Mouse (Mus musculus): ENCODE results near the gene Pcdh9.

Pcdh9 gene

DNA sequence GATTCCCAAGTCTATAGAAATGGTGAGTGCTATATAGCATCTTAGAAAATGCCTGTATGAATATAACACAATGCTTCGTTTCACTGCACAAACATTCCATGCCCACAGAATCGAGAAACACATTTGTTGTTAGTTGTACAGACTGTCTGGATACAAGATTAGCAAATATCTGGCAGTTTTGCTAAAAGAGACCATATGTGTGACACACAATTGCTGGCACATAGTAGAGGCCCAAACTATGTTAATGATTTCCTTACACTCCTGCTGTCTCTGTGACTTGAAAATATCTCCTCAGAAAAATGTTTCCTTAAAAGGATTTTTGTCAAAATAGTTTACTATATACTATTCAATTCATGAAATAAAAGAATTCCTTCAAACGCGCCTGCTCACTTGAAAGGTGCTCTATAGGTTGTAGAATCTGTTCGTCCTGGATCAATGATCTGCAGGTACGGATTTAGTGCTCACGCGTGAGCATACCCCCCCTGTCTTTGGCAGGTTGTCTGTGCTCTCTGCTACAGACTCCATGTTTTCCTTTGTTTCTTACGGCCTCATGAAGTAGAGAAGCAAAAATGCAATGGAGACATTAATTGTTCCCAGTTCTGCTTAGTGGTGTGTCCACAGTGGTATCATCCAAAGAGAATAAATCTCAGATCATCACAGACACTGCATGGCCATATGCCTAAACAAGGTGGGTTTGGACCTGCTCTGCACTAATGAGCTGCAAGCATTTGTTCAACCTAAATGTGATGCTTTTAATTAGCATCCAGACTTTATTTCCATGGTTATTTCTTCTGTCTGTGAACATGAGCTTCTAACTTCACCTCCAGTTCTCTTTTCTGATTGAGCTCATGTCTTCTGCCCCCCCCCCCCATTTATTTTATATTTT, 707.6 kb downstream of the Pcdh9 start:
- DNase-seq (ENCODE audit: low spot score in 2 of 2) = no peak

DNA sequence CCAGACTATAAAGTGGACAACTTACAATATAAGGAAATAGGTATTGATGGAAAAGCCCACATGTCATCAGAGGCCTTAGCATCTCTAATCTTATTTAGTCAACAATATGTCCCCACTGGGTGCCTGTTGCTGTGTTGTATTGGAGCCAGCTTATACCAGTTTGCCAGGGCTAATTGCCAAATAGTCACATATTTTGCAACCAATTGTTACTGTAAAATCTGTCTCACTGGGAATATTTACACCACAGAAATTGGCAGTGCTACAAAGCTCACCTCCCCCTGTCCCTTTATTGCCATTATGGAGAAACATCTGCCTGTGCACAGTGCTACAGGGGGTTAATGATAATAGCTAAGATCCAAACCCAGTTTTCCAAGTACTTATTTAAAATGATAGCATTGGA, 721.3 kb downstream of the Pcdh9 start:
- no peak for DNase-seq (ENCODE audit: low spot score in 2 of 2)

DNA sequence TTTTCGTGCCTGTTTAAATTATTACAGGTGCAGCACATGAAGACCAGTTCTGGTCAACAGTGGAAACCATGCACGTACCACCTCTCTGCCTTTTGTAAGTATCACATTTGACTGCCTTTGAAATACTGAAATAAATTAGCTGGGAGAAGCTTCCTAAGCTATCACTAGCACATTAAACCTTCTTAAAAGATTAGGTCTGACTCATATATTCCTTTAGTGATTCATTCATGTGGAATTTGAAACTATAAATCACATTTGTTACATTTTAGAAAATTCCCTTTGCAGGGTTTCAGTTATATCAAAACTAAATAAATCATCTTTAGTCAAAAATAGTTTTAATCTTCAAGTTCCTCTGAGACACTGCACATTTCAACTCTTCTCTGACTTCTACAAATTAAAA, 722.1 kb downstream of the Pcdh9 start:
- DNase-seq (ENCODE audit: low spot score in 2 of 2) = no peak

DNA sequence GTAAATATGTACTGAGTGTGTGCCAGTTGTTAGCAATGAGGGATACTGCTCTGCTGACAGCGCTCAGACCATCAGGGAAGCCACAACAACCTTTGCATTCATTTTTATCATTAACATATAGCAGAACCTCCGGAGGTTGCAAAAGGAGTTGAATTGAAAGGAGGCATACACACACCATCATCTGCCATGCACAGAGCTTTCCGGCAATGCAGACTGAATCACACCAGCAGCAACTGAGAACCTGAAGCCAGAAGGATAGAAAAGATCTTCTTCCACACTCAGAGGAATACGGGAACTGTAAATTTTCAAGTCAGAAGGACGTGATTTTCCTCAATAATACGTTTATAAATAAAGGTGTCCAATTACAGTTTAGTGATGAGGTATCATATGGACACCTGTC, 747.1 kb downstream of the Pcdh9 start:
- DNase-seq (ENCODE audit: low spot score in 2 of 2) = no peak

DNA sequence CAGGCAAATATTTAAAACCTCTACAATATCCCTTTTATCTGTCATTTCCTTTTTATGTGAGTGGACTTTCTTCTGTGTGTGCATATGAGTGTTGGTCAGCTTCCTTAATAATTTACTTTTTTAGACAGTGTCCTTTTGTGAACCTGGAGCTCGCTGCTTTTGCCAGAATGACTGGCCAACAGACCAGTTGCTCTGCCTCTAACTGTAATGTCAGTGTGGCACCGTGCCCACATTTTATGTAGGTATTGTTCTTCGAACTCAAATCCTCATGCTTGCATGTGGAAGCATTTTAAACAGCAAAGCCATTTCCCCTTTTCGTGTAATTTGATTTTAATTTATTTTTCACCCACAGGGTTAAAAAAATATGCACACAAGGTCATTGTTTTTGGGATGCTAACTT, 748.4 kb downstream of the Pcdh9 start:
- DNase-seq (ENCODE audit: low spot score in 2 of 2) = no peak

DNA sequence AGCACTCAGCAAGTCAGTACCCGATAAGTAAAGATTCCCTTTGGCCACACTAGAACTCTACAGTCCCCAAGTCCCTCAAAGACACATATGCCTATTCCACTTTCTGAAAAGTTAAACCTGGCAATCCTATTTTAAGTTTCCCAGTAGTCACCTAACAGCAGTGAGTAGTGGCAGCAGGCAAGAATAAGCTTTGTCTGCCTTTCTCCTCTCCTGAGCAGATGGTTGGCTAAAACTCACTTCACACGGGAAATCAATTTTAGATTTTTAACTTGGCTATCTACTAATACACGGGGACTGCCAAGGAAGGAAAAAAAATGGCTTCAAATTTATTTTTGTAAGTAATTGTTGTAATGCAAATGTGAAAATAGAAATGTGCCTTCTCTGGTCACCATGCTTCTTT, 763.5 kb downstream of the Pcdh9 start:
- no peak for DNase-seq (ENCODE audit: low spot score in 2 of 2)

DNA sequence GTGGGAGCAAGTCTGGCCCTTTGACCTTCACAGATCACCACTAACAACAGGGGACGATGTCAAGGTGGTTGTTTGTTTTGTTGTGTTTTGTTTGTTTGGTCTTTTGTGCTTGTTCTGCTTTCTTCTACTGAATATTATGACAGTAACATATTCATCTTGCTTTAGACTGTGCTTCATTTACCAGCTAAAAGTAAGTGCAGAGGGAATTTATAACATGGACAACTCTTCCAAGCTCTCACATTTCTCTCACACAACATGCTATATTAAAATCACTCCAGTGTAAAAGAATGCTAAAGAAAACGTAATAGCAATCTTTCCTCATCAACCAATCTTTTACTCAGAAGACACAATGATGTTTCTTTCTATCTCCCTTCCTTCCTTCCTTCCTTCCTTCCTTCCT, 787.7 kb downstream of the Pcdh9 start:
- DNase-seq (ENCODE audit: low spot score in 2 of 2) = no peak

DNA sequence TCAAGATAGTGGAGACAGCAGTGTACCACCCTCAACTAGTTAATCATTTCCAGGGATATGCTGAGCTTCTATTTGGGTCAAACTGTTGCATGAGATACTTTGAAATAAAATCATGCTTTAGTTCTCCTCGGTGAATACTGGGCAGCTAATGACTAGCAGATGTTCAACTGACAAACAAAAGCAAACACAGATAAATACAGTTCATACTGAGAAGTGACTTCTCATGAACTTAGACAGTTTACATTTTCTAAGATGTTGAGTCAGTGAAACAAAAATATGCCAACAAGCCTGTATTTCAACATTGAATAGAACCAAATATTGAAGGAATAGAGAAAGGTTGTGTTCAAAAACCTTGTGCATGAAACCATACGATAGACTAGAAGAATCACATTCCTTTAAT, 795.4 kb downstream of the Pcdh9 start:
- no peak for DNase-seq (ENCODE audit: low spot score in 2 of 2)

DNA sequence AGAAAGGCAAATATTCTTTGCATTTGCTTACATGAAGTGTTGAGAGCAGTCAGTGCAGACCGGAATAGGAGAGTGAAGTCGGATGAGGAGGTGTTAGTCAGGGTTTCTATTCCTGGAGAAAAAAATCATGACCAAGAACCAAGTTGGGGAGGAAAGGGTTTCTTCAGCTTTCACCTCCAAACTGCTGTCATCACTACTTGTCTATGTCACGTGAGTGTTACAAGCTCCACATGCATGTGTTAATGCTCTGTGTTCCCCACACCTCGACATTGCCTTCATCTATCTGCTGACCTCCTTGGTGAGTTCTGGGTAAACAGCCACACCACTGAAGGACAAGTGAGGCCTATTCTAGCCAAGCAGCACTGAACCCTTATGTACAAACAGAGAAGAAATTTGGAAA, 797.7 kb downstream of the Pcdh9 start:
- DNase-seq (ENCODE audit: low spot score in 2 of 2) = no peak

DNA sequence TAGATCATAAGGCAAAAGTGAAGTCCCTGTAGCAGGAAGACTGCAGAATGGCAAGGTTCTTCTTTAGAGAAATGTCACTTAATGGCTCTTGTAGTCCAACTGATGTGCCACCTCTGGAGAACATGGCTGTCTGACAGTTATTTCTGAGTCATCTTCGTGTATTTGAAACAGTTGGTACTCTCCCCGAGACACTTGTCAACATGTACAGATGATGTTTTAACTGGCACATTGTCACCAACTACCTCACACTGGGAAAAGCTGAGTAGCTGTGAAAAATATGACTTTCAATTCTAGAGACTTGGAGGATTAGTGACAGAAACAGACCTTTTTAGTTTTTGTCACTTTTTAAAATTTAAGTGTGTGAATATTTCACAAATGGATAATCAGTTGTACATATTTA, 804.8 kb downstream of the Pcdh9 start:
- no peak for DNase-seq (ENCODE audit: low spot score in 2 of 2)

DNA sequence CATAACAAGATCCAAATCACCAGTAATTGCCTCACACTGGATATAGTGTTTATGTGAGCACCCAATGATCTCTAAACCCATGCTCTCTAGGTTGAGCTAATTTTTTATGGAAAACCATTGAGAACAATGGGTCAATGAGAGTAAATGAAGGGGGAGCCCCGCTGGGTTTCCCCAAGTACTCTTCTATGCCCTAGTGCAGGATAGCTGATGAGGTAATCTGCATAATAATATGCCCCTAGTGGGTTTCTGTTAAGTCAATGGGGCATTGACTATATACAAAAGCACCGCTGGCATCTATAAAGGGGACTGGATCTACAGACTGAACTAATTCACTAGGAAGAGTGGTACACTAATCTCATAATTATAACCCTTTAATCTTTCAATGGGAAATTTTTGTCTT, 807.3 kb downstream of the Pcdh9 start:
- no peak for DNase-seq (ENCODE audit: low spot score in 2 of 2)

DNA sequence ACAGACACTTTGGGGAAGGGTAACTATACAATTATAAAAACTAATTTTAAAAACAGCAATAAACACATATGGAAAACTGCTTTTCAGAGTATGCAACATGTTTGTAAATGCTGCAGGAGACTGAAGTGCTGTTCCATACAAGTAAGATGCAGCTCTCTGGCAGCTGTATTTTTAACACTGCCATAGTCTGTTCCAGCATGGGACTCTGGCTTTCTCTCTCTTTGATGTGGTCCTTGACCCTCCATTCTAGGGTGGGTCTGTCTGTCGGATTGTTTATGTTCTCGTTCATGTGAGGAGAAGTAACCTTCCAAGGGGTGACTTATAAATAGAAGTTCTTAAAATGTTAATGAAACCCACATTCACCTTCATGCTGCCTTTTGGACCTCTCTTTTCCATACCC, 809.6 kb downstream of the Pcdh9 start:
- no peak for DNase-seq (ENCODE audit: low spot score in 2 of 2)

DNA sequence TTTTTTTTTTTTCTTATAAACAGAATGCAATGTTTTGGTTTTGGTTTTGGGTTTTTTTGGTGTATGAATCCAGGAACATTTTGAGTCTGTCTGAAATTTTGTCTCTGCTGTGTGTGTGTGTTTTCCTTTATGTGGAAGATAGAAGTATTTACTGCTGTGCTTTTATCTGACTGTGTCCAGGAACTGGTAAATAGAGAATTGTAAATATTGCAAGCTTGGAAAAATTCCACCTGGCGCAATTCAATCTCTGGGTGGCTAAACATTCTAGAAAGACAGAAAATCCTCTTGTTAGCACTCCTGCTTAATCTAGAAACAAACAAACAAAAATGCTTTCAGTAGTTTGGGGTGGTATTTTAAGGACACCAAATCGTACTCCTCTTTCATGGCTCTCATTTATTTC, 814.7 kb downstream of the Pcdh9 start:
- no peak for DNase-seq (ENCODE audit: low spot score in 2 of 2)

DNA sequence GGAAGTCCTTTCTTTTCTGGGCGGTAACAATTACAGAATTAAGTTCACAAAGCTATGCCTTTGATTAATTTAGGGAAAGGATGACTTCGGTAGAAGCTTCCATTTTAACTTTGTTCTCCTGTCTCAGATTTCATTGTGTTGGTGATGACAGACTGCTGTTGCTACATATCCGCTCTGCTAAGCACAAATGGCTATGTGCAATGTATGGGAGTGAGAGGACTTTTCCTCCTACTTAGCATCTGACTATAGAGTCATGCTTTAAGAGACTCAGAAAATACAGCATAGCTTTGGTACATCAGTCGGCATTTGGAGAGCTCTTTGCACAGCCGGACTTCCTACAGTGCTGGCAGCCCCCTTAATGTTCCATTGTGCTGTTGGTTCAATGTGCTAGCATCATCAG, 818.1 kb downstream of the Pcdh9 start:
- DNase-seq (ENCODE audit: low spot score in 2 of 2) = no peak

DNA sequence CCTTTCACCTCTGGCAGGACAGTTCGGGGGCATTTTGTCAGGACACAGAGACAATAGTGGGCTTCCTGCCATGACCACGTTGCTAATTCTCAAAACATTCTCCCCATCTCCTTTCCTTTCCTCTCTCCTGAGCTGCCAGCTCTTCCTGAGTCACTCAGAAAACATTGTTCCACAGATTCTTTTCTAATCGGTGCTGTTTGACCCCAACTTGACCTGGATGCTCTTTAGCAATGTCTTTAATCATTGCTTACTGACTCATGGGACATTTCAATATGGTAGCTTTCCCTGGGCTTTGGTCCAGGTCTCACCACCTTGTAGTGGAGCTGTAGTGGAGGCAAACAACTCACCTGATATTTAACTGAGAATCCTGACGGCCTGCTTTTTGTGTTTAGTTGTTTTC, 820.3 kb downstream of the Pcdh9 start:
- DNase-seq (ENCODE audit: low spot score in 2 of 2) = no peak

DNA sequence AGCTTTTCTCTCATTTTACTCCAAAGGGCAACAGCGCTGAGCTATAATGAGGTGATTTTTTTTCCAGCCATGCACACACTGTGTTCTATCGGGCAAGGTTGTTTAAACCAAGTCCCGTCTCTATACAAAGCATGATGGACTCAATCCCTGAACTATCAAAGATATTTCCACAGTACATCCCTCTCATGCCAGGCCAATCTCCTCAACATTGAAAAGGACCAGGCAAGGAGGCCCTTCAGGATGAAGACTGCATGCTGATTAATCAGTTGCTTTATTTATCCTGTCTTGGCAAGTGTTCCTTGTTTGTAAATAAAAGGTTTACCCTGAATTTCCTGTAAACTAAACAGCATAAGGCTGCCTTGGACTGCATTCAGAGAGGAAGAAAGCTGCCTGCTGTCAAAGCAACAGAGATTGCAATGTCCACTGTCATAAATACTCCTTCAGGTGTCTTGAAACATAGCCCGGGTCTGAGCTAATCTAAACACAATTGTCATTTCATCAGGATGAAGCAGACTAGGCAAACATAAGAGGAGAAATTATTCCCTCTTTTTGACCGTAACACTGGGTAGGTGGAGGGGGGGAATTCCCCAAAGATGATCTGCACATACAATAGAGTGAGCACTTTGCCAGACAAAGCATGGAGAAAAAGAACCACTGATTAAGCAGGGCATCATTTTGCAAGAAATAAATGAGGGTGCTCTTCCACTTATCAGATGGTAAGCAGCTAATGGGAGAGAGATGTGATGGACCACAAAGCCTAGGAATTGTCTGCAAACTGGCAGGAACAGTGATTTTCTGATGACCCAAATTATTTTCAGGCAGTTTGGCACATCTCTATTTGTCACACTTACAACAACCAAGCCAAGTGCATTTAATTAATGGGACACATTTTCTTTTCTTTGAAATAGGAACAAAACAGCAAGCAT, 822.8 kb downstream of the Pcdh9 start:
- no peak for DNase-seq (ENCODE audit: low spot score in 2 of 2)

DNA sequence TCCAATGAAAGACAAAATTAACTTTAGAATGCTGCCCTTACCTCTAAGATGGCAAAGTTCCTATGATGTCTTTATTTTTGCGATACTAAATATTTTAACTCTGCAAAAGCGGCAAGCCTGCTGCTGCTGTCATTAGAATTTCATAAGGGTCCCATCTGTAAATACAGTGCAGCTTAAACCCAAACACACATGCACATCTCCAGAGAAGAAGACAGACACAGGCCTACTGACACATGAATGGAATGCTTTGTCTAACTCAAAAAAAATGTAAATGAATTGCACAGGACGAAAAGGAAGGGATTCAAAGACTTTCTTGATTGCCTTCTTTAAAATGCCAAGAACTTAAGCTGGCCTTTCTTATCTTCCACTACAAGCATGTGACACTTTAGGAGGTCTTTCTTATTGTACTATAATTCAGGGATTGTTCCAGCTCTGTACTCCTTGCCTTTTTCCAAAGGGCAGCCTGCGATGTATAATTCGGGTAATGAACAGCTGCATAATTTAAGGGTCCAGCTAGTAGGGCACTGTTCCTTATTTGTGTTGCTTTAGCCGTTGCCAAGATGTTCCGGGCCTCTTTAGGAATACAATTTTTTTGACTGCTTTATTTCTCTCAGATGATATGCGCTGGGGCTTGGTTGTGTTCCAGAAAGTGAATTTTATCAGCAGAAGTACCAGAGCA, 823.6 kb downstream of the Pcdh9 start:
- DNase-seq (ENCODE audit: low spot score in 2 of 2) = no peak

DNA sequence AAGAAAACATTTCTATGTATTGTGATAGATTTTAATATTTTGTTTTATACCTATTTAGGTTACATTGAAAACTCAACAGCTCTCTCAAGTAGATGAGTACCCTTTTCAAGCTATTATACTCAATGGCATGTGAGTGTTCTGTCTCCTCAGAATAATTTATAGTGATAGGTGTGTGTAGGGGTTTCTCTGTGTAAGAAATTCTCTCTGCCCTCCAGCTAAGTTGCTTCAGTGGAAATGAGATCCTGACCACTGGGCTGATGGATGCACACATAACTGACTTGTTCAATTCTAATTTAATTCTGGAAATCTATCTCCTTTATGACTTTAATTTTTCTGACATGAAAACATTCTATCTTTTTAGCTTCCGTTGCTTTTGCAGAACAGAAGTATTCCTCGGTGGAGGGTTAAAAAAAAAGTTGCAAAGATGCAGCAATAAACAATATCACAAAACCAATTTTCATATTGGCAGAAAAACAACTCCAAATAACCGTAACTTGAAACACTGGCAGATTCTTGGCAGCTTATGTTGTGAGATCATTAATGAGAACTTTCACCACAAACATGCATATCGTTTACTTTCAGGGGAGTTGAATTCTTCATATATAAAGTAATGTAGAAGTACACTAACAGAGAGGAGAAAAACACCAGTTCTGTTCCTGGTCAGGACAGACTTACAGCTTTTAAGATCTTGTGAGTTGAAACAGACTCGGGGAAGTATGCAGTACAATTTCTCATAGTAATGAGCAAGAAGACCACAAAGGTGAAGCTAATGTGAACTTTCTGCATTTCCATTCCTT, 828.5 kb downstream of the Pcdh9 start:
- DNase-seq (ENCODE audit: low spot score in 2 of 2) = no peak

DNA sequence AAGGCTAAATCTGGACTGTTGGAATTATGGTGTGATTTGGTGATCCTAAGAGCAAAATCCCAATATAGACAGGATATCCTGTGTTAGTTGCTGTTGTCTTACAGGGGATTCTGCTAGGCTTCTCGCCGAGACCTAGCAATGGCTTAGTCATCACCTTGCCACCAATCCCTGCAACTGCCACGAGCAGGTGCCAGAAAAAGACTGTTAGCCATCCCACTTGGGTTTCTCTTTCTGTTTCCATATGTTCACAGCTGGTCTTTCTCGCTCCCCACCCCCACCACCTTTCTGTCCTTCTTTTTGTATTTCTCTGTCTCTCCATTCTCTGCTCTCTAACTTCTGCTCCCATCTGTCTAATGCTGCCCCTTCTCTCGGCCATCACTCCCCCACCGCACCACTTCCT, 831.7 kb downstream of the Pcdh9 start:
- DNase-seq (ENCODE audit: low spot score in 2 of 2) = no peak

DNA sequence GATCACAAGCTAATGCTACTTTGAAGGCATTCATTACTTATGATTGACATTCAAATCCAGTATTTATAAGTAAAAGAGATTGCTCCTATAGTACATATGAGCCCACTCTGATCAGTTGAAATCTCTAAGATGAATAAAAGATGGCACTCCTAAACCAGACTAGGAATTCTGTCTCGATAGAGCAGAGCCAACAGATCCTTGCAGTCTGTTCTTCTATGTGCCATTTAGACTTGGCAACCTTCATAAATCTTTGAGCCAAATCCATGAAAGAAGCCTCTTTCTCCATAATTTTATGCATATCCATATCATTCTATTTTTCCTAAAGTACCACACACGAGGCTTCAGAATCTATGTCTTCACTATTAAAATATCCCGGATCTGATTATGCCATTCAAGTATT, 834.5 kb downstream of the Pcdh9 start:
- DNase-seq (ENCODE audit: low spot score in 2 of 2) = no peak

DNA sequence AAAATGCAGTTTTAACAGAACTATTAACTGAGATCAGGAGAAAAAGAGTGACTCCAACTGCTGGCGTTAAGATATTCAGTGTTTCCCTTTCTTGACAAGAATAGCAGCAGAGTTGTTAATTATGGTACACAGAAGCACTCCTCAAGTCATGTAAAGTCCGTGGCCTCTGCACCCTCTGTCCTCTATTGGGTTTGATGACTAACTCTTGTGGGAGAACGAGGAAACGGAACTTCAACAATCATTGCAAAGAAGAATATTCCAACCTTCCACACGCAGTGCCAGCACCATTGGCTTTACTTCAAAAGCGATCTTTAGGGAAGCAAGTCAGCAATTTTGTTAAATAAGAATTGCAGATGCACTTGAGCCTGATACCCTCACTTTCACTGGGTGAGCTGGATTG, 849.9 kb downstream of the Pcdh9 start:
- no peak for DNase-seq (ENCODE audit: low spot score in 2 of 2)
